ENCODE assay signal across 8 mouse cellular contexts in the genomic region with DNA sequence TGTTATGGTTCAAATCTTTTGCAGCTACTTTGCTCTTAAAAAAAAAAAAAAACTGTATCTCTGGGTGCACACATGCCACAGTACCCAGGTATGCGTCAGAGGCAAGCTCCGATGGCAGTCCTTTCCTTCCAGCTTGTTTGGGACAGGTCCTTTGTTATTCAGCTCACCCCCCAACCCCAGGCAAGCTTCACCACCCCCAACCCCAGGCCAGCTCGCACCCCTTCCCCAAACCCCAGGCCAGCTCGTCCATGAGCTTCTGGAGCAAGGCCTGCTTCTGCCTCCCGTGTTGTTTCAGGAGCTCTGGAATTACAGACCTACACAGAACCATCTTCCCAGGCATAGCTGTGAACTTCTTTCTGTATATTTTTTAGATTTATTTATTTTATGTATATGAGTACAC.
"Had no signal": no experiment of that assay in that cellular context is flagged by ENCODE, and none has a peak within 500 bp of the region (broad histone marks: within the 10 kb centered on the region; RNA-seq: fewer than 3 reads in every experiment).

No protein-coding gene starts in this region.

- H3K36me3 ChIP-seq: neural tube, embryonic 13.5 days; neural tube, embryonic 15.5 days; stomach, embryonic 15.5 days had no signal

- H3K27ac ChIP-seq: neural tube, embryonic 13.5 days; neural tube, embryonic 15.5 days; stomach, embryonic 15.5 days; stomach, postnatal 0 days had no signal

- H3K27me3 ChIP-seq: neural tube, embryonic 13.5 days; neural tube, embryonic 15.5 days; stomach, embryonic 15.5 days had no signal

- H3K9ac ChIP-seq: neural tube, embryonic 13.5 days; neural tube, embryonic 15.5 days; stomach, embryonic 15.5 days had no signal

- H3K9me3 ChIP-seq: neural tube, embryonic 13.5 days; neural tube, embryonic 15.5 days; stomach, embryonic 15.5 days had no signal

- DNase-seq: retina, postnatal 1 day; right cerebral cortex, adult 18-20 months; right cerebral cortex, postnatal 25 days; thymus, adult 18-20 months had no signal

- H3K4me2 ChIP-seq: neural tube, embryonic 13.5 days; neural tube, embryonic 15.5 days; stomach, embryonic 15.5 days had no signal

- H3K4me3 ChIP-seq: neural tube, embryonic 13.5 days; neural tube, embryonic 15.5 days; stomach, embryonic 15.5 days had no signal
